Mouse (Mus musculus) heart, embryonic 10.5 days (tissue): ENCODE measurements around the gene Yjefn3. TPM values are rescaled to one million over a fixed set of nuclear protein-coding genes. Genes with fewer than 3 reads are reported as not detected.

Source experiments
- polyA plus RNA-seq: library from polyadenylated mRNA; unstranded; fragments of >200 nt; fragmentation: Nextera tagmentation; extraction: Ambion mirVana; gene quantifications from 2 replicates; pipeline ENCODE4 v1.2.1, GENCODE M21; 2016

The Yjefn3 gene
- polyA plus RNA-seq, 1 experiment from 2014 or later, result 6.7 TPM

Other genes starting within 250 kb of the Yjefn3 start
- gene Zfp964, start 248.2 kb downstream of the Yjefn3 start, polyA plus RNA-seq, result 1.3 and 1.4 TPM in 2 replicates
- gene Zfp869, start 192.0 kb downstream of the Yjefn3 start, polyA plus RNA-seq, result 25.1 and 28.5 TPM in 2 replicates
- 3.6 and 4.1 TPM in 2 replicates for gene Zfp963, start 152.7 kb downstream of the Yjefn3 start, polyA plus RNA-seq
- gene Gm20422, start 127.8 kb downstream of the Yjefn3 start, polyA plus RNA-seq, result 0.44 and 0.65 TPM in 2 replicates
- 43.2 and 48.3 TPM in 2 replicates for gene Atp13a1, start 111.5 kb downstream of the Yjefn3 start, polyA plus RNA-seq
- 20.4 and 26.4 TPM in 2 replicates for gene Zfp866, start 111.5 kb downstream of the Yjefn3 start, polyA plus RNA-seq
- gene Gmip, start 94.0 kb downstream of the Yjefn3 start, polyA plus RNA-seq, result 10.3 and 10.7 TPM in 2 replicates
- gene Lpar2, start 80.3 kb downstream of the Yjefn3 start, polyA plus RNA-seq, result 0.32 and 0.73 TPM in 2 replicates
- gene Pbx4, start 70.2 kb downstream of the Yjefn3 start, polyA plus RNA-seq, result 5.6 and 6.3 TPM in 2 replicates
- gene Cilp2, start 15.0 kb downstream of the Yjefn3 start, polyA plus RNA-seq, result 0.48 and 0.63 TPM in 2 replicates
- 2.7 and 2.9 TPM in 2 replicates for gene Tssk6, start 528 bp downstream of the Yjefn3 start, polyA plus RNA-seq
- gene Ndufa13, start 154 bp downstream of the Yjefn3 start, polyA plus RNA-seq, result 217 and 256 TPM in 2 replicates
- 47.5 and 49.0 TPM in 2 replicates for gene Gatad2a, start 93.7 kb upstream of the Yjefn3 start, polyA plus RNA-seq
- gene Mau2, start 140.0 kb upstream of the Yjefn3 start, polyA plus RNA-seq, result 46.5 and 49.9 TPM in 2 replicates
- 41.1 and 45.0 TPM in 2 replicates for gene Sugp1, start 140.1 kb upstream of the Yjefn3 start, polyA plus RNA-seq
- 0.94 and 1.3 TPM in 2 replicates for gene Tm6sf2, start 170.2 kb upstream of the Yjefn3 start, polyA plus RNA-seq
- 0.30 and 0.62 TPM in 2 replicates for gene Hapln4, start 180.7 kb upstream of the Yjefn3 start, polyA plus RNA-seq
- 0.06 and 0.29 TPM in 2 replicates for gene Ncan, start 218.2 kb upstream of the Yjefn3 start, polyA plus RNA-seq
- 35.4 and 39.6 TPM in 2 replicates for gene Nr2c2ap, start 228.6 kb upstream of the Yjefn3 start, polyA plus RNA-seq
- gene Rfxank, start 236.4 kb upstream of the Yjefn3 start, polyA plus RNA-seq, result 16.5 and 18.3 TPM in 2 replicates
- gene Borcs8, start 236.8 kb upstream of the Yjefn3 start, polyA plus RNA-seq, result 39.6 and 43.9 TPM in 2 replicates
- 0.23 and 0.53 TPM in 2 replicates for gene Mef2b, start 237.0 kb upstream of the Yjefn3 start, polyA plus RNA-seq